Mouse (Mus musculus): ENCODE data around the gene Slit3.

The Slit3 gene

DNA sequence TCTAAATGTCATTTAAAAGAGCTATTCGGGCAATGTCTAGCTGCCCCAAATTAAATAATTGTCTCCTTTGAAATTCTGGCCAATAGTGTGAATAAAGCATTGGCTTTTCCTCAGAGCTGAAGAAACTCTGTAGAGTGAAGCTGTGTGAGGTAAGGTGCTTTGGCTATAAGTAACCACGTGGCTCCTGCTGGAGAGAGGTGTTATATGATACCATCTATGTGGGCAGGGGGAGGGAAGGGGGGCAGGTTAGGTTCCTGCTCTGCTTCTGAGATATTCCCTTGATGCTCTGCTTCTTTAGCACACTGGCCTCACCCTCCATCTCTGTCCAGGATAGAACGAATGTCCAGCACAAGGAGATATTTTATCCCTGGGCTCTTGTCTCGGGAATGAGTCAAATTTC lies 242.0 kb downstream of the Slit3 start:
- DNase-seq, result no peak

GRCm38 (mm10) chr11:35364469-35364868 lies 243.4 kb downstream of the Slit3 start:
- DNase-seq, result no peak

- no peak for DNase-seq
These were observed 244.5 kb downstream of the Slit3 start for GRCm38 (mm10) chr11:35365510-35365931.

DNA sequence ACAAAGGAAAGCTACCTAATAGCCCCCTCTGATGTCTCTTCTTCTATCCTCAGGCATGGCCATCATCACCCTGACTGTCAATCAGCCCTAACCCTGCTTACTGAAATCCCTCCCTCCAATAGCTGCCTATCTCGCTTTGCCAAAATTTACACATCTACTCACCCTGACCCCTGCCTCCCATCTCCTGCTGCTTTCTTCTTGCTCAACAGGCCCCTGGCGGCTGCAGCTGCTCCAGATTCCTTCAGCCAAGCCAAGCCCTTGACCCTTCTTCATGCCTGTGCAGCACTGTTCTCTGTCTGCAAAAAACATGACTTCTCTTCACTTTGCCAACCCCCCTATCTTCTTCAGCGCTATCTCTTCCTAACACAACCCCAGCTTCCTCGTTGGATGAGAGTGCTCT lies 245.6 kb downstream of the Slit3 start:
- no peak for DNase-seq

DNA sequence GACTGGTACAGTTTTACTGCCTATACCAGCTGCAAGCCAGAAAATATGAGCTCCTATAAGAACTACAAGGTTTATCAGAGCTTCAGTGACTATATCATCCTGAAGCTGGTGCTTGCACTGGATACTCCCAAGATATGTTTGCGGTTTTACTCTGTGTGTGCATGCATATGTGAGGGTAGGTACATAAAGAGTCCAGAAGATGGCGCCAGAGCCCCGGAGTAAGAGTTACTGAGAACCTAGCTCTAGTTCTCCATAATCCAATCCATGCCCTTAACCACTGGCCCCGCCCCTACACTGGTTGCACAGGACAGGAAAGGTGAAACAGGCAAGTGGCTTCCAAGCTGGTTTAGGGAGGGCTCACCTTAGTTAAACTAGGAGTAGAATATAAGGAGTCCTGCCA lies 246.2 kb downstream of the Slit3 start:
- DNase-seq, result no peak

DNA sequence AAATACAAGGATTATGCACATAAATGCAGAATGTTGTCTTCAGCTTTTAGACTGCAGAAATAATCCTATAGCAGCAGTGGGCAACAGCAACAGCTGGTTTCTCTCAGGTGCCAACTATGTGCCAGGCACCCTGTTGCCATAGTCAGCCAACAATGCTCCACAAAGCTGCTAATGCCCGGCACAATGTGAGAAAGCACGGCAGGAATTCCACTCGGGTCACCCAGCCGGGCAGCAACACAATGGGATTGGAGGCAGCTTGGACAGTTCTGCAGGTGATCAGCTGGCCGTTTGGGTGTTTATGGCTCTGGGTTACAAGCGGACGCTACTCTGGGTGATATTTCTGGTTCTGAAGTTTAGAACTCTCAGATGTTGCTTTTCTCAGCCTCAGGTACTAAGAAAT lies 248.9 kb downstream of the Slit3 start:
- DNase-seq, result no peak

GRCm38 (mm10) chr11:35370705-35371104 lies 249.7 kb downstream of the Slit3 start:
- no peak for DNase-seq

DNA sequence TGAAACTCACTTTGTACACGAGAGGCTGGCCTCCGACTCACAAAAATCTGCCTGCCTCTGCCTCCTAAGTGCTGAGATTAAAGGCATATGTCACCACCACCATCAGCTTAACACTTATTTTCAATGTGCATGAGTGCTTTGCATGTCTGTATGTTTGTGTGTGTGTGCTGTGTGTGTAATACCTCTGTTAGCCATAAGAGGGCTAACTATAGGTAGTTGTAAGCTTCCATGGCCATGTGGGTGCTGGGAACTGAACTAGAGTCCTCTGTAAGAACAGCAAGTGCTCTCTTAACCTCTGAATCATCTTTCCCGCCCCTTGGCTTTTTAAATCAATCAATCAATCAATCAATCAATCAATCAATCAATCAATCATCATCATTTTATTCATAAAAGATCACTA lies 251.4 kb downstream of the Slit3 start:
- no peak for DNase-seq

GRCm38 (mm10) chr11:35375072-35375471 lies 254.0 kb downstream of the Slit3 start:
- no peak for DNase-seq

DNA sequence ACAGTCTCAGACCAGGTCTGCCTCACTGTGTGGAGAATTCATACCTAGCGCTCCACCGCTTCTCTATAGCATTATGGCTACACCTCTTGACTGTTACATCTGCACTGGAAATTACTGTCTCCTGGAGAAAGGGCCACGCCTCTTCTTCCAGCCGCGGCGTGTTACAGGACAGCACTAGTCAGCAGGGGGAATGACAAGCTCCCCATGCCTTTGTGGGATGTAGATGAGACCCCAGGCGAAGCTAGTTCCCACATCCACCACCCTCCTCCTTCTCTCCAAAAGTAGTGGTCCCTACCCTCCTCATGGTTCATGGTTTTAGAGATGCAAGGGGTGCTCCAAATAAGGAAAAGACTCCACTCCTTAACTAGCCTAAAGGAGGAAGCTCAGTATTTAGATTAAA lies 257.8 kb downstream of the Slit3 start:
- DNase-seq, result no peak

DNA sequence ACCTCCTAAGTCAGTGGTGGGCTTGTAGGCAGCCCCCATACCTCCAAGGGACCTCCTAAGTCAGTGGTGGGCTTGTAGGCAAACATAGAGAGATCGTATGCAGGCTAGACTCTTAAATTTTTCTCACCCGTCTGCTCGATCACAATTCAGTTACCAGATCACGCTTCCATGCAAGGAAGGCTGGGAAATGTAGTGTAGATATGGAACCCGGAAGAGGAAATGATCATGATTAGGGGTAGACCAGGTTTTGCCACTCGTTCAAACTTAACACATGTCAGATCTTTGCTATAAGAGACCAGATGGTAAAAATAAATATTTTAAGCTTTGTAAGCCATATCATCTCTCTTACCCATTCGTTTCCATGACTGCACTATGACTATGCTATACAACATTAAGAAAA lies 258.4 kb downstream of the Slit3 start:
- DNase-seq, result no peak

DNA sequence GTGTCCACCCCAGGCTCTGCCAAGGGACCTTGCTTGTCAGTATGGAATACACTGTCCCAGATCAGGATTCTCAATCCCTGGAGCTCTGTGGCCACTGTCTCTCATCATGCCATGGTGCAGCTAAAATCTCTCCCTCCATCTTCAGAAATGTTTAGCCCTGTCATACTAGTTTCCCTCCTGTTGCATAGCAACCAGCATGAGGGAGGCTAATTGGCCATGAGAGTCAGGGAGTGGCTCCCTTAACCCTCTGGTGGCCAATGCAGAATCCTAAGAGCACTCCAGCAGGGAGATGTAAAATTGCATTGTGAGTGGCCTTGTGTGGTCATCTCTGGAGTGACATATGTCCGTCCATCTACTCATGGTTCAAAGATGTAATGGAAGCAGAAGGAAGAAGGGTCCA lies 259.7 kb downstream of the Slit3 start:
- no peak for DNase-seq

- DNase-seq, result no peak
These were observed 264.4 kb downstream of the Slit3 start for GRCm38 (mm10) chr11:35385444-35385843.

GRCm38 (mm10) chr11:35387826-35388225 lies 266.8 kb downstream of the Slit3 start:
- no peak for DNase-seq

GRCm38 (mm10) chr11:35388471-35388870 lies 267.4 kb downstream of the Slit3 start:
- DNase-seq, result no peak

GRCm38 (mm10) chr11:35389341-35389740 lies 268.3 kb downstream of the Slit3 start:
- DNase-seq, result peak; percentile 36

DNA sequence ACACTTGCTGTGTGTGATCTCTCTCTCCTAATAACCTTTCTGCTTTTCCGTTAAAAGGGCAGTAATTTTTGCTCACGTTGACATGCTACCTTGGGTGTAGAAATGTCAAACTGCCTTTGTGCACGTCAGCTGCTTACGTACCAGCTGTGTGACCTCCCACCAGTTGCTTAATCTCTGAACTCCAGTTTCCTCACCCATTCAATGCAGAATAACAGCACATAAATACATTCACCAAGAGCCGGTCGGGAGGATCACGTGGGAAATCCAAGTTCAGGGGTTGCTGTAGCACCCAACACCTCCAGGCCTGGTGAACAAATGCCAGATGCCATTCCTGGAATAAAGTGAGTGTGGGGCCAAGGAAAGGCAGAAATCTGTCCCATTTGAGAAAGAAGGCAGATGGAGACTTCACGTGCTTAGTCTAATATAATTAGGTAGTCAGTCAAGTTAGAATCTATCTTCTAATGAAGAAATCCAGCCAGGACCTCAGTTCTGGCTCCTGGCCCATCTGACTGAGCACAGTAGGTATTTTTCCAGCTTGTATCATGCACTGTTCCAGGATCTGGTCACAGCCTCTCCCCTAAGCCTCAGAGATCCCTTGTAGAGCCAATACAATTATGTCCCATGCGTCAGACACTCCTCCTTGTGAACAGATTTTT lies 268.9 kb downstream of the Slit3 start:
- no peak for DNase-seq

DNA sequence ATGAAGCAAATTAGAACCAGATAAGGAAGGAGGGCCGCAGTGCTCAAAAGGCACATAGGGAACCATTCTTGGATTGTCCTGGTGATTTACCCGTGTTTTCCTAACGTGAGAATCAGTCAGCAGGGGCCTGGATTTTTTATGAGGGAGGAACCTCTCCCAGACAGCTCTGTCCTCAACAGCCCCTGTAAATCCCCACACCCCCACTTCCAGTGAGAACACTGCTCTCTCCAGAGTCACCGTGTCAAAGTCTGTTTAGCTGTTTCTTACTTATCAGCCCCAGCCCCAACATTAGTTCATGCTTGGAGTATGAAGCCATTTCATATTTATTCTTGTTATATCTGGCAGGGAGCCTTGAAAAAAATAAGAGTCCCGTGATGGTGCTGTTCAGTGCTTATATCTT lies 272.8 kb downstream of the Slit3 start:
- no peak for DNase-seq

DNA sequence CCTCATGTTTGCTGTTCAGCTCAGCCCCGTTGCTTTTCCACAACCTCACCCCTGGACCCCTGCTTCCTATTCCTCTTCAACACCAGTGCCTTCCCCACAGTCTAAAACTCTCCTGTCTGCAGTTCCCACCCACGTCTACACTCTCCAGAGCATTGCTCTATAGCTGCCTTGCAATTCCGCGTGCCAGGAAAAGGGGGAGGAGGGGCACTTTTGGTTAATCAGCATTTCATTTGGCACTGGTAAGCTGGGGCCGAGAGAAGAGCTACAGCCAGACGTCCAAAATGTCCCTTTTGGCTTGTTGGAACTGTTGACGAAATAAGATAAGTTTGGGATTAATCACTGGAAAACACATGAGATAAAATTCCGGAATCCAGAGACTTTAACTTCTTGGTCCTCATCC lies 274.4 kb downstream of the Slit3 start:
- no peak for DNase-seq

DNA sequence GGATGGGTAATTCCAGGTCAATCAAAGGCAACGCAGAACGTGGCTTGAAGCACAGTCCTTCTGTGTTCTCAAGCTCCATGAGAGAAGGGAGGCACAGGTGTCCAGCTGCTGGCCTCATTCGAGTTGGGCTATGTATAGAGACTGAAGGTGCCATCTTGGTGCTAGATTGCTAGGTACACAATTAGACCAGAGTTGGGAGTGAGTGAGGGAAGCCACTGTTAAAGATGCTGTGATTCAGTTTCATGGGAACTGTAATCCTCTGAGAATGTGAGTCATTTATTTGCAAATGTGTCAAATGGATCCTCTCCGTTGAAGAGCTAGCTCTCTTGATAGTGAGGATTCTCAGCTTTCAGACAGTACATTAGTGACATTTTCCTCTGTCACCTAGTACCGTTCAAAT lies 277.3 kb downstream of the Slit3 start:
- DNase-seq, result no peak

GRCm38 (mm10) chr11:35403516-35403915 lies 282.5 kb downstream of the Slit3 start:
- no peak for DNase-seq

DNA sequence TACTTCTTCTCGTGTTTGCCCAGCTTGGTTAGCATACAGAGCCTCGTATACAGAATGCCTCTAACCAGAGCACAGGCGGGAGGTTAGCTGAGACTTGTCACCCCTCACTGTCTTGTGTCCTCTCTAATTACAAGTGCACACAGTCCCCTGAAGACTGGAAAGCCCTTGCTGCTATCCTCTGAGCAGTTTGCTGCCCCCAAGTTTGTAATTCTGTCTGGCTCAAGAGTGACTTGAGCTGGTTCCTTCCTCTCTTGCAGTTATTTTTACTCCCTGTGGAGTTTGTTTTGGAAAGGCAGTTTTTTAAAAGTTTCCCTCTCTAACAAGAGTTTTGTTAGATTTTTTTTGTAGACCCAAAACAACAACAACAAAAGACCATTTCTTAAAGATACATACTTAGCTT lies 285.0 kb downstream of the Slit3 start:
- DNase-seq, result no peak

GRCm38 (mm10) chr11:35406522-35406921 lies 285.5 kb downstream of the Slit3 start:
- no peak for DNase-seq

DNA sequence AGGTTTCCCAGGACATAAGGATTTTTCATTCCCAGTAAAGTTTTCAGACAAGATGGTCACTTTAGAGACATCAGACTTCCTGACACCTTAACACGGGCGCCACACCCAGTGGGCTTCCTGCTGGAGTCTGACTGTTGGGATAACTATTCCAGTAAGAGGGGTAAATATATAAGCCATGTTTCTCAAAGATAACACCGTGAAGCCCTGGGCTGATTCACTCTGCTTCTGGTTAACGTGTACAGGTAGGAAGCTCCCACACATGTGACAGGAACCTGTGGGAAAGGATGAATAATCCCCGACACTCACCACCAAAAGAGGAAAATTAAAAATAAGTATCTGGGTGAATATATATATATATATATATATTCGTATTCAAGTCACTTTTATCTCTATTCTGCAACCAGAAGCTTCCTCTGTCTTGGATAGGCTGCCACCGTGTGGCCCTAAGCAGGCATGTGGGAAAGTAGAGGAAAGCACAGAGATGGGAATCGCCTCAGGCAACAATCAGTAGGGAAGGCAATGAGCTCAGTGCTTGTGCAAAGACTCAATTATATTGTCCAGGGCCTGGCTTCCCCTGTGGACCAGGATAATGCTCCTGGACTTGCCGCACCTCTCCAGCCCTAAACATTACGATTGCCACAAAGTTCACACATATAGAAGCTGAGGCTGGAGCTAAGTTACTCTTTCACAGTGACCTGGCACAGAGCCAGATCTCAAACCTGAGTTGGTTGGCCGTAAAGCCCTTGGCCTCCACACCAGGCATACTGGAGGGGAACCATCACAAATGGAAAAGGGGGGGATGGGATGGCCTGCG lies 286.5 kb downstream of the Slit3 start:
- peak; percentile 82 for DNase-seq

GRCm38 (mm10) chr11:35410431-35410830 lies 289.4 kb downstream of the Slit3 start:
- DNase-seq, result no peak
